Mouse (Mus musculus): ENCODE measurements around the gene Rab17.

DNA sequence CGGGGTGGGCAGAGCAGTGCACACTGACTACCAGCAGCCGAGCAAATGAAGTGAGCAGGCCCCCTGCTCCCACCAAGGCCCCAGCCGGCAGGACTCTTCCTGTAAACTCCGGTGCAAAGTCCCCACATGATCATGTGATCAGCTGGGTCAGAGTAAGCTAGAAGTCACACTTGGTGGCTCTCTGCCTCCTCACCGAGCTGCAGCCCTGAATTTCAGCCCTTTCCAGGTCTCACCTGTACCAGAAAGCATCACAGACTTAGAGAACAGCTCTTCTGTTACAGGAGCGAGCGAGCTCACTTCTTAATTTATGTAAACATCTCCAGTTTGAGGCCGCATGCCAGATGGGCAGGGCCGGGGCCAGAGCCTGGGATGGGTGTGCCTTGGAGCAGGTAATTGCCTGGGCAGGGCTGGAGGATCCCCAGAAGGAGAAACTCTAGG is at the start of gene Rab17:
- no peak for TF ChIP-seq CTCF (IDR thresholded peaks at IDR 0.05; ENCODE audit: control insufficient read depth, insufficient read depth, insufficient replicate concordance, low read depth, low read length)
- TF ChIP-seq POLR2A (IDR thresholded peaks at IDR 0.05; ENCODE audit: control insufficient read depth, low read depth, low read length), result no peak
